Mouse (Mus musculus) layer of hippocampus, postnatal 25 days (tissue): ENCODE measurements around the gene Scp2. TPM values are rescaled to one million over a fixed set of nuclear protein-coding genes. Genes with fewer than 3 reads are reported as not detected.
"Not testable (repeated sequence)": the region's sequence is repeated elsewhere in the genome, so short reads cannot be mapped to it uniquely, and the experiment has no call there.

Experiments used
- DNase-seq, 2 experiments: peaks; one replicate each; pipeline ENCODE4 v3.0.0; 2022; ENCODE audit warnings: mixed read lengths in 2 of 2, low spot score in 1 of 2; ENCODE audit errors: extremely low spot score in 1 of 2
- total RNA-seq, 2 experiments: library from RNA; stranded (reverse); gene quantifications; 2 replicates each; pipeline ENCODE4 v1.2.3; 2021

The Scp2 gene
- total RNA-seq, 2 experiments from 2014 or later = 86.4 to 103 TPM

DNA sequence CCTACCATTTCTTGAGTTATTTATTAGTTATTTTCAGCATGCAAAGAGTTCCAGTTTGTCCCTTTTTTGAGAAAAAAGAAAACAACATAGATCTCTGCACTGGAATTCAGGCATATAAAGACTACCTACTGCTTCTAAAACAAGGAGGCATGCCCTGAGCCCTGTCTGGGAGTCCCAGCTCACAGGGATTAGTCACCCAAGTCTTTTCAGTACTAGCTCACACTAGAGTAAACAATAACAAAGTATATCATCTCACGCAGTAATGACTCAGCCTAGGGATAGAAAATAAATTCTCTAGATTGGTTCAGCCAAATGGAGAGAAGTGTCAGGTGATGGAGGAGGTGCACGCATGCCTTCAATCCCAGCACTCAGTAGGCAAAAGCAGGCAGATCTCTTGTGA is 34.1 kb downstream of the Scp2 start:
- DNase-seq = no peak

- DNase-seq = no peak
Observed at GRCm38 (mm10) chr4:108109728-108110127, 35.1 kb downstream of the Scp2 start.

DNA sequence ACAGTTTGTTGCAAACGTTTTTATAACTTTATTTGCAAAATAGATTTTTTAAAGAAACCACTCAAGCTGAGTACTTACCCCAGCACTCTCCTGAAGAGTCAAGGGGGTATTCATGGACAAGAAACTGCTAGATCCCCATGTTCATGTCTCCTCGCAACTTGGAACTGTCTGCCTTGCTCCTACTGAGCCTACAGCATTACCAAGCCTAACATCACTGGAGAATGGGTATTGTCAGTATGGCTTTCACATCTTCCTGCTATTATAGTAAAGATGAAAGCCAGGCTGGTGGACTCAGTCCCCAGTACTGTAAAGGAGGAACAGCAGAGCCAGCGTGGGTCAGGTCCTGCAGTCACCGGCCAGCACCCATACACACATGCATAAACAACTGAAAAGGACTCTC is 48.5 kb downstream of the Scp2 start, which contains the start of gene Podn:
Gene Podn (minus strand): TSS at position 101 of the 400 bp plus-strand sequence.
- no peak for DNase-seq

DNA sequence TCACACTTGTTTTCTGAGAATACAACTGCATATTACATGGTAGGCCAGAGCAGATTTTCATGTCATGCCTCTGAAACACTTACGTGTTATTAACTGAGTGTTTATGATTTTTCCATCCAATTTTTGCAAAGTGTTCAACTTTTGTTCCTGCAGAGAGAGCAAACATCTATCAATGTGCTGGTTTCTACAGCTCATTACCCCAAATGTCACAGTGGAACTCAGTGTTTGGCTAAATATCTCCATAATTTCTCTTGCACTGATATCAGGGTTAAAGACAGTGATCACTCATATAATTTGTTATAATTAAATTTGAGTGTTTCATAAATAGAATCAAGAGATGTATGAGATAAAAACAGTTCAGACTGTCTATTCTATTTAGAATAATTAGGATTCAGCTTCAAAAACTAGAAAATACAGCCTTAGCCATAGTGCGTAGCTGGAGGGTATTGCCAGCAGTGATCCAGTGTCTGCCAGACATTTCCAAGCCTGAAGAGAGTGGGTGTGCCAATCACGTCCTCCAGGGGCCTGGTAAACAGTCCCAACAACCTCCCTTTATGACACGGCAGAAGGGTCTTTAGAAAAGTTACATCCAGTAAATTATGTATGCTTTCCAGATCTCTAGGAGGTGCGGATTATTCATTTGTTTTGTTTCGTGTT is 51.9 kb downstream of the Scp2 start:
- DNase-seq = no peak

GRCm38 (mm10) chr4:108083993-108084392 is 60.8 kb downstream of the Scp2 start:
- no peak for DNase-seq

GRCm38 (mm10) chr4:108083032-108083735 is 61.6 kb downstream of the Scp2 start:
- no peak for DNase-seq

DNA sequence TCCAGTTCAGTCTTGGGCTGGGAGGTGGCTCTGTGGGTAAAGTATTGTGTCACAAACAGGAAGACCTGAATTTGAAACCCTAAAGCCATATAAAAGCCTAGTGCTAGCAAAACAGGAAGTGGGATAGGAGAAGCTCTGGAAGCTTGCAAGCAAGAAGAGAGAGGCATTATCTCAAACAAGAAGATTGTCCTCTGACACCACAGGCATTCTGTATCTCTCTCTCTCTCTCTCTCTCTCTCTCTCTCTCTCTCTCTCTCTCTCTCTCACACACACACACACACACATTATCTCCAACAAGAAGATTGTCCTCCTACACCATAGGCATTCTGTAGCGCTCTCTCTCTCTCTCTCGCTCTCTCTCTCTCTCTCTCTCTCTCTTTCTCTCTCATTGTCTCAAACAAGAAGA is 62.4 kb downstream of the Scp2 start:
- DNase-seq = no peak

DNA sequence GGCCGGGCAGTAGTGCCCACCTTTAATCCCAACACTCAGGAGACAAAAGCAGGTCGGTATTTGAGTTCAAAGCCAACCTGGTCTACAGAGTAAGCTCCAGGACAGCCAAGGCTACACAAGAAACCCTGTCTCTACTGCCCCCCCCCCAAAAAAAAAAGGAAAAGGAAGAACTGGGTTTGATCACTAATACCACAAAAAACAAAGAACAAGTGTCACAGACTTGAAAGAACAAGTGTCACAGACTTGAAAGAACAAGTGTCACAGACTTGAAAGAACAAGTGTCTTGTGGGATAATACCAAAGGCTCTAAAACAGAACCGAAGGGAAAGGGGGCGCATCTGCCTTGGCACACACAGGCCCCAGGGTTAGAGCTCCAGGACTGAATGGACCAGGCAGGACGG is 63.9 kb downstream of the Scp2 start:
- no peak for DNase-seq

DNA sequence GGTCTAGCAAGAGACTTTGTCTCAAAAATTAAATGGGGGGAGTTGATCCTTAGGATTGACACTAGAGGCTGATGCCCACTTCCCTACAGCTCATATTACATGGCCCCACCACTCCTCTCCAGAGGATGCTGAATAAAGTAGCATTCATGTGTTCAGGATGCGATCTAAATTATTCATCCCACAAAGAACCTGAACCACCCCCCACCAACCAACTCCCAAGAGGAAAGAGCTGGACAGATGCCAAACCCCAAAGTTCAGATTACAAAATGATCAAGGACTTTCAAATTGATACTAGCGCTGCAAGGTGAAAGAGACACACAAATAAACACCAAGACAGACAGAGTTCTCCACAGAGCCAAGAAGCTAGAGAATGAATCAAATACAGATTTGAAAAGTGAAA is 65.0 kb downstream of the Scp2 start:
- no peak for DNase-seq

DNA sequence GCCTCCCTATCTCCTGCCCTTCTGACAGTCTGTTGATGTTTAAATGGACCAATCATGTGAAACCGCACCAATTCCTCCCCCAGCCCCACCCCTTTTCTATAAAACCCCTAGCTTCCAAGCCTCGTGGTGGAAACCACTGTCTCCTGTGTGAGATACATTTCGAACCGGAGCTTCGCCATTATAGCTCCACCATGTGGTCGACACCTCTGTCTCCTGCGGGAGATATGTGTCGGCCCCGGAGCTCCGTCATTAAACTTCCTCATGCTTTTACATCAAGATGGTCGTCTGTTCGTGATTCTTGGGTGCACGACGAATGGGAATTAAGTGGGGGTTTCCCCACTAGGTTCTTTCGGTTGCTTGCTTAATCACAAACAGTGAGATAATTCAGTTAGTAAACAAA is 65.6 kb downstream of the Scp2 start:
- DNase-seq = not testable (repeated sequence)

GRCm38 (mm10) chr4:108077224-108077955 is 67.4 kb downstream of the Scp2 start:
- no peak for DNase-seq

DNA sequence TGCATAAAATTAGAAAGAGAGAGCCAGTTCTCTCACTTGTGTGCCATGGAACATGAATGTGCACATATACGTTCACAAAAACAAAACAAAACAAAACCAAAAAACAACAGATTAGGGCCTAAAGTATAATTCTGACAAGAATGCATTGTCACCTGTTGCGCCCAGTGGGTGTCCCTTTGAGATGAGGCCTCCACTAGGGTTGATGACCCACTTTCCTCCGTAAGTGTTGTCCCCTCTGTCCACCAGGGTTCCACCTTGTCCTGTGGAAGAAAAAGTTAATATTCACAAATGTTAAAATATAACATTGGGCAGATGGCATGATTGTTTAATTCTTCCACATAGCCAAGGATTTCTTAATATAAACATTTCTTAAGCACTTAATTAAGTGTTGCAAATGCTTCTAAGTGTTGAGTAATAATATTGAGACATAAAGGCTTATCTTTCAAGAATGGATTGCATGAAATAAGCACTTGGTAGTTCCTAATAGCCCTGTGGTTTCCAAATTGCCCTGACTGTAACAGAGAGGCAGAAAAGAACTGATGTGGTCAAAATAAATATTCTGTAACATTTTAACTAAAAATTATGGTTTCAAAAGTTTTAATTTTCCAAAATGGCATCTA is 70.5 kb downstream of the Scp2 start:
- no peak for DNase-seq

GRCm38 (mm10) chr4:108072086-108072485 is 72.7 kb downstream of the Scp2 start:
- DNase-seq = no peak

DNA sequence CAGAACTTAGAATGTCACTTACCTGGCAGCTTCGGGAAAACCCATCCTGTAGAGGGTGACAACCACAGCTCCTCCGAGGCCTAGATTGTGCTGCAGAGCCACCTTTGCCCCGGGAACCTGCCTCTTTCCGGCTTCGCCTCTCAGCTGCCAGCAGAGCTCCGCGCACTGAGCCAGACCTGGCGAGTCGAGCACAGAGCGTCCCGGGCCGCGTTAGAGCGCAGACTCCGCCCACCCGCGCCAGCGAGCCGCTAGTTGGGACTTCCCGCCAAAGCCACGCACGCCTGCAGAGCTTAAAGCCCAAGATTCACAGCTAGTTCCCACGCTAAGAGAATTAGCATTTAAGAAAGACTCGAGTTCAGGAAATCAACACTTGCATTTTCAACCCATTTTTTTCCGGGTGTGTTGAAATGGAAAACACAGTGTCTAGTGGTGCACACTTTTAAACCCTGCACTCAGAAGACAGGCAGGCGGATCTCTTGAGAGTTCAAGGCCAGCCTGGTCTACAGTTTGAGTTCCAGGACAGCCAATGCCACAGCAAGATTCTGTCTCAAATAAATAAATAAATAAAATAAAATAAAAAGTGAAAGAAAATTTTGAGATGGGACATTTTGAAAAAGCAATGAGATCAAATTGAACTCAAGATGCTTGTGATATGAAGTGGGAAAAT is 73.4 kb downstream of the Scp2 start:
- DNase-seq = peak; percentile 78 to 83

GRCm38 (mm10) chr4:108070723-108071122 is 74.1 kb downstream of the Scp2 start:
- no peak for DNase-seq

GRCm38 (mm10) chr4:108070286-108070685 is 74.5 kb downstream of the Scp2 start:
- no peak for DNase-seq

- DNase-seq = no peak
Observed at GRCm38 (mm10) chr4:108068081-108068480, 76.7 kb downstream of the Scp2 start.

DNA sequence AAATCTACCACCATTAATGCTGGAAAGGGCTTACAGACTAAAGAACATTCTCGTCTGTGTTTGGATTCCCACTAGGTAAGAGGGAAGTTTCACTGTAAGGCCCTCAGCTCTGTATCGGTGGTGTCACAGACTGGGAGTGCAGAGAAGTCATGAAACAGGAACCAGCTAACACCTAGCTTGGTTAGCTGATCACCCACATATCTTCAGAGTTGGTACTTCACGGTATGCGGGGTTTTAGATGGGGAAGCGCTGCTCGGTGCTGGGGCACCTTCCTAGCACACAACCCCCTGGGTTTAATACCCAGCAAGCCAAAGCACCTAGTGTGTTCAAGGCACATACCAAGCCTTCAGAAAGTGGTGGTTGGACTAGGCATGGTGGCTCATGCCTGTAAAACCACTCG is 77.5 kb downstream of the Scp2 start:
- no peak for DNase-seq

DNA sequence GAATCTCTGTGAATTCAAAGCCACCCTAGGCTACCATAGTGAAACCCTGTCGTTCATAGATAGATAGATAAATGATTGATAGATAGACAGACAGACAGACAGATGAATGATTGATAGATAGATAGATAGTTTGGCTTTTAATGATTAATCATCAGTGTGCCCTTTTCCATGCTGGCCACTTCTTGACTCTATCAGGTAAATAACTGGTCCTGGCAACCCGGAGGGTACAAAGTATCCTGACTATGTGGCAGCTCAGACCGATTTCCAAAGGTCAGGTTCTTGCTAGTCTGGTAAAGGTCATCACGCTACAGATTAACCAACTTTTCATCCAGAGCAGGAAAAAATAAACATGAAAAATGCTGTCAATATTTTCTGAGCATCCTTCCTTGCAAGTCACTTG is 78.2 kb downstream of the Scp2 start:
- DNase-seq = no peak

DNA sequence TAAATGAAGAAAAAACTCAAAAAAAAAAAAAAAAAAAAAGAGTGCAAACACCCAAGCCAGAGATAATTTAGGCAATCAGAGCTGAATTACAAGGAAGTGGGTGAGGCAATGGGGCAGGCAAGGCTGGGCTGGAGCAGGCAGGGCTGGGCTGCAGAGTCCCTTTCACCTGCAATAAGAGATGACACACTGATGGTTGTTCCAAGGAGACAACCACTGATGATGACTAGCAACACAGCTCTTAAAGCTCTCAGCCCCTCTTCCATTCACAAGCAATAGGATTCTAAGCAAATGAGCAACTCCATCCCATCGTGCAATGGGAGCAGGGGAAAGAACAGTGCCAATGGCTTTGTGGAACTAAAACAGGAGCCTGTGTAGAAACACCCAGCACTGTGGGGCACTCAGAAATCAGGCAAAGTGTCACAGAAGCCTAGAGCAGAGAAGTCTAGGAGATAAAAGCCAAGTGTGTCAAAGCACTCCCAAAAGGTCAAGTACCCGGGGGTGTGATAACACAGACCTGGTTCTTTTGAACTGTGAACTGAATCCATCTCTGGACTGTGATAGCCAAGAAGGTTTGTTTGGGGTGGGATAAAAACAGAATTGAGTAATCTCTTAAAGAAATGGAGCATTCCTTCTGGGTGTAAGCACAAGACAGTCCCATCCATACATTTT is 79.5 kb downstream of the Scp2 start:
- no peak for DNase-seq
